In the genomic region with DNA sequence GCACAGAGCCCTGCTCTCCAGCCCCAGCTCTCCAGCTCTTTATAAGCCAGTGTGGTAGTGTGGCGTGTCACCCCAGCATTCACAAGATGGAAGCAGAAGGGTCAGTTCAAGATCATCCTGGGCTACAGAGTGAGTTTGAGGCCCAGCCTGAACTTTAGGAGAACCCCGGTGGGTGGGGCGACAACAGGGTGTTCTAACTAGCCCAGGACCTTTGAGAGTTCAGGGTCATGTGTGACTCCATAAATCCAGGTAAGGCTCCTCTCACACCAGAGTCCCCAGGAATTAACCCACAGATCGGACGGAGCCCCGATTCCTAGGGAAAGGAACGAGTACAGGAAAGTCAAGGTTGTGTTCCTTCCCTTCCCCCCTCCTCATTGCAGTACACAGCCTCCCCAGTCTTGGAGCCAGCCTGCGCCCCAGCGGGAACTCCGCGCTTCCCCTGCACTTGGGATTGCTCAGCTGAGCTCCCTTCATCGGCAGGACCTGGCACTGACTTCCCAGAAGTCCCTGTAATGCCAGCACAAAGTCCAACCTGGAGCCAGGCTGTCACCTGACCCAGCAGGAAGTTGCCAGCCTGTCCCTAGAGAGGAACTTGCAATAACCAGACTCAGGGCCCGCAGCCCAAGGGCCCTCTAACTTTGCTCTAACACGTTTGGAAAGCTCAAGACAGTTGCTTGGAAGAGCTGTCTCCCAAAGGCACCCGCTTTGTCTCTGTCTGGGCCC, we compare ENCODE assay signal across 8 mouse cellular contexts. TPM values are rescaled to one million over a fixed set of nuclear protein-coding genes. Genes with fewer than 3 reads are reported as not detected.
DNase-seq lines count a peak whose midpoint lies in the region; ATAC-seq lines count a peak whose summit lies in the region.

No protein-coding gene starts in this region.

- peak overlapping the region; percentile 22; the same call in 1 of the 2 replicates for H3K9ac ChIP-seq in forebrain, embryonic 13.5 days
- peak overlapping the region; percentile 8; the same call in 1 of the 2 replicates for H3K9ac ChIP-seq in kidney, embryonic 14.5 days (ENCODE audit: low read depth, low read length)

- no peak for DNase-seq in heart, embryonic 10.5 days (ENCODE audit: low spot score)
- no peak for DNase-seq in heart, postnatal 36 days
- peak; percentile 45 for DNase-seq in lung, postnatal 14 days
- no peak for DNase-seq in left cerebral cortex, postnatal 36 days (ENCODE audit: low spot score in 2 of 2)
- DNase-seq in embryo, embryonic 11 days: no peak

- WGBS in heart, embryonic 10.5 days: 15% methylated on average over 15 of the region's 15 CpGs
- 15% methylated on average over 15 of the region's 15 CpGs for WGBS in forebrain, embryonic 13.5 days
- 23% methylated on average over 15 of the region's 15 CpGs for WGBS in kidney, embryonic 14.5 days

- peaks cover 36% of the 10 kb centered on the region for H3K4me1 ChIP-seq in heart, embryonic 10.5 days
- peaks cover 27% of the 10 kb centered on the region for H3K4me1 ChIP-seq in forebrain, embryonic 13.5 days
- peaks cover 27% of the 10 kb centered on the region for H3K4me1 ChIP-seq in kidney, embryonic 14.5 days (ENCODE audit: control insufficient read depth, insufficient read depth, low read length)

- H3K36me3 ChIP-seq in heart, embryonic 10.5 days: no peaks in the 10 kb centered on the region
- H3K36me3 ChIP-seq in forebrain, embryonic 13.5 days (ENCODE audit: poor library complexity, severe bottlenecking): no peaks in the 10 kb centered on the region
- H3K36me3 ChIP-seq in kidney, embryonic 14.5 days (ENCODE audit: control insufficient read depth, insufficient read depth, low read length): no peaks in the 10 kb centered on the region

- H3K9me3 ChIP-seq in heart, embryonic 10.5 days: no peaks in the 10 kb centered on the region
- no peaks in the 10 kb centered on the region for H3K9me3 ChIP-seq in forebrain, embryonic 13.5 days (replicated peaks)
- H3K9me3 ChIP-seq in kidney, embryonic 14.5 days (ENCODE audit: control insufficient read depth, low read length): no peaks in the 10 kb centered on the region

- H3K4me3 ChIP-seq in heart, embryonic 10.5 days: peak overlapping the region; percentile 38
- no peak overlapping the region for H3K4me3 ChIP-seq in forebrain, embryonic 13.5 days
- H3K4me3 ChIP-seq in kidney, embryonic 14.5 days (ENCODE audit: low read length): no peak overlapping the region

- intact Hi-C loops in heart, postnatal 36 days (cut with DNase I): no loop called here
- intact Hi-C loops in left cerebral cortex, postnatal 36 days (cut with DNase I): no loop called here

- H3K27ac ChIP-seq in heart, embryonic 10.5 days: peak overlapping the region; percentile 25; the same call in 1 of the 2 replicates
- no peak overlapping the region for H3K27ac ChIP-seq in forebrain, embryonic 13.5 days
- H3K27ac ChIP-seq in kidney, embryonic 14.5 days (ENCODE audit: low read depth, low read length): peak overlapping the region; percentile 7; the same call in 1 of the 2 replicates

- peak overlapping the region; percentile 40 for H3K4me2 ChIP-seq in forebrain, embryonic 13.5 days
- peak overlapping the region; percentile 31 for H3K4me2 ChIP-seq in kidney, embryonic 14.5 days (replicated peaks; ENCODE audit: low read depth, low read length)

- no peak for ATAC-seq in forebrain, embryonic 13.5 days
- peak; percentile 48; the same call in 1 of the 2 replicates for ATAC-seq in kidney, embryonic 14.5 days (ENCODE audit: low FRiP score, low TSS enrichment)
- ATAC-seq in inflammation-experienced regulatory T-cells, adult 6 months: no peak

- peaks cover 98% of the 10 kb centered on the region for H3K27me3 ChIP-seq in heart, embryonic 10.5 days (ENCODE audit: insufficient read depth, poor library complexity, severe bottlenecking)
- H3K27me3 ChIP-seq in forebrain, embryonic 13.5 days: peaks cover 53% of the 10 kb centered on the region
- peaks cover 23% of the 10 kb centered on the region for H3K27me3 ChIP-seq in kidney, embryonic 14.5 days (ENCODE audit: control insufficient read depth, insufficient read depth, low read length)

RNA-seq across cellular contexts. Expression of gene C77080, which starts 10.3 kb away (rescaled TPM):
- polyA plus RNA-seq in heart, embryonic 10.5 days (2016; fragmentation: Nextera tagmentation; extraction: Ambion mirVana): 1.1 and 2.7 TPM in 2 replicates
- total RNA-seq in heart, postnatal 36 days (2021): 1 to 10 TPM; 3.5 to 3.6 TPM
- 3.7 and 3.8 TPM in 2 replicates for polyA plus RNA-seq in forebrain, embryonic 13.5 days (2015; fragmentation: Nextera tagmentation; extraction: Ambion mirVana)
- 7.3 and 7.8 TPM in 2 replicates for polyA plus RNA-seq in kidney, embryonic 14.5 days (2014; fragmentation: Nextera tagmentation; extraction: Ambion mirVana)
- total RNA-seq in left cerebral cortex, postnatal 36 days (2021): 10 to 100 TPM; 19.7 to 27.1 TPM
- under 1 TPM; 0.21 to 0.25 (median 0.24) TPM for polyA plus RNA-seq in inflammation-experienced regulatory T-cells, adult 6 months (2017; shearing (Covaris generic))

RNA-seq across cellular contexts. Expression of gene Sync, which starts 36.5 kb away (rescaled TPM):
- 0.42 and 1.2 TPM in 2 replicates for polyA plus RNA-seq in heart, embryonic 10.5 days (2016; fragmentation: Nextera tagmentation; extraction: Ambion mirVana)
- total RNA-seq in heart, postnatal 36 days (2021): 10 to 100 TPM; 15.8 to 17.1 TPM
- 0.18 and 0.19 TPM in 2 replicates for polyA plus RNA-seq in forebrain, embryonic 13.5 days (2015; fragmentation: Nextera tagmentation; extraction: Ambion mirVana)
- polyA plus RNA-seq in kidney, embryonic 14.5 days (2014; fragmentation: Nextera tagmentation; extraction: Ambion mirVana): 0.63 and 0.84 TPM in 2 replicates
- 1 to 10 TPM; 1.3 to 2.1 TPM for total RNA-seq in left cerebral cortex, postnatal 36 days (2021)
- polyA plus RNA-seq in inflammation-experienced regulatory T-cells, adult 6 months (2017; shearing (Covaris generic)): under 1 TPM; 0.45 to 0.49 (median 0.47) TPM
